27 mouse cellular contexts compared by ENCODE assay signal in the genomic region with DNA sequence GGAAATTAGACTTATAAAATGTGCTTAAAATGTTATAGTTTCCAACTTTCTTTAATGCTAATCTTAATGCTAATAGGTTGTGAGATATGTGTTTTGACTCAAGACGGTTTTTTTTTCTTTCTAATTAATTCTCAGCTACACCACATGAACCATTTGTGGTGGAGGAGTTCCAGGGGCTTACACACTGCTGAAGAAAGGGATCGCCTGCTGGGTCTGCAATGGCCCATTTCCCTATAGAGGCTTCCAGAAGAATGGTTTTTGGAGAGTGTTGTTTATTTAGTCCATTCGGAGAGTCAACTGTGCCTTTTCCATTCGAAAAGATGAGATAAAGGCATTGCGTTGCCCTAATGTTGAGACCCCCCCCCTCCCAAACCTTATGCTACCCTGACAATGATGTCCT.
DNase-seq lines count a peak whose midpoint lies in the region; ATAC-seq and TF ChIP-seq lines count a peak whose summit lies in the region.
"Had no signal": no experiment of that assay in that cellular context is flagged by ENCODE, and none has a peak within 500 bp of the region (broad histone marks: within the 10 kb centered on the region; RNA-seq: fewer than 3 reads in every experiment).

No protein-coding gene starts in this region.

- no peak for DNase-seq in forebrain, postnatal 0 days
- DNase-seq in forebrain, embryonic 10.5 days (ENCODE audit: extremely low spot score, low spot score) = no peak
- DNase-seq in lung, embryonic 14.5 days = no peak
- DNase-seq in lung, adult 2 months = no peak
- peak; percentile 33 for DNase-seq in ES-E14 (ENCODE audit: low read depth, low spot score)
- DNase-seq in brain, embryonic 14.5 days (ENCODE audit: low read depth) = peak; percentile 40
- no peak for DNase-seq in right cerebral cortex, adult 2 months (ENCODE audit: low spot score in 2 of 2)
- DNase-seq: adrenal gland, postnatal 10 days; cerebellum, adult 11-12 months; cerebellum, adult 9-11 months; gastrocnemius, postnatal 10 days; heart, postnatal 14 days; layer of hippocampus, postnatal 36 days; left cerebral cortex, postnatal 4 days; liver, embryonic 13.5 days; lung, adult 18-20 months; spleen, adult 18-20 months; thymus, postnatal 14 days had no signal

- WGBS in forebrain, postnatal 0 days = 34% methylated on average over 5 of the region's 5 CpGs
- 75% methylated on average over 5 of the region's 5 CpGs for WGBS in forebrain, embryonic 10.5 days
- WGBS in lung, embryonic 14.5 days = 32% methylated on average over 5 of the region's 5 CpGs
- WGBS in lung, adult 2 months = 72% methylated on average over 5 of the region's 5 CpGs

- H3K27me3 ChIP-seq in forebrain, postnatal 0 days (ENCODE audit: insufficient read depth, low read length) = no peaks in the 10 kb centered on the region
- no peaks in the 10 kb centered on the region for H3K27me3 ChIP-seq in forebrain, embryonic 10.5 days (ENCODE audit: poor library complexity, severe bottlenecking)
- H3K27me3 ChIP-seq in lung, embryonic 14.5 days (ENCODE audit: insufficient read depth, low read length) = no peaks in the 10 kb centered on the region
- H3K27me3 ChIP-seq: embryonic facial prominence, embryonic 12.5 days; hindbrain, embryonic 15.5 days; limb, embryonic 15.5 days; liver, embryonic 13.5 days; midbrain, embryonic 13.5 days; neural tube, embryonic 15.5 days had no signal

- no peak for TF ChIP-seq POLR2A in lung, adult 2 months (IDR thresholded peaks at IDR 0.05; ENCODE audit: borderline replicate concordance, extremely low read depth, low read depth, low read length)
- no peak for TF ChIP-seq POLR2A in brain, embryonic 14.5 days (IDR thresholded peaks at IDR 0.05; ENCODE audit: borderline replicate concordance, extremely low read depth, insufficient read depth, insufficient read length, poor library complexity, severe bottlenecking)

- no peaks in the 10 kb centered on the region for H3K9me3 ChIP-seq in forebrain, postnatal 0 days (ENCODE audit: low read length)
- H3K9me3 ChIP-seq in forebrain, embryonic 10.5 days = peaks cover 5% of the 10 kb centered on the region; the same call in 1 of the 2 replicates
- no peaks in the 10 kb centered on the region; the same call in 1 of the 2 replicates for H3K9me3 ChIP-seq in lung, embryonic 14.5 days (ENCODE audit: low read depth, low read length)
- H3K9me3 ChIP-seq in ES-E14 (ENCODE audit: control insufficient read depth, insufficient read depth, low read depth, low read length) = no peaks in the 10 kb centered on the region
- H3K9me3 ChIP-seq: hindbrain, embryonic 10.5 days; hindbrain, embryonic 15.5 days; limb, embryonic 15.5 days; liver, embryonic 13.5 days; midbrain, embryonic 13.5 days; neural tube, embryonic 15.5 days had no signal

- no peak overlapping the region for H3K4me3 ChIP-seq in forebrain, postnatal 0 days (ENCODE audit: low read depth, low read length)
- H3K4me3 ChIP-seq in forebrain, embryonic 10.5 days = no peak overlapping the region
- H3K4me3 ChIP-seq in lung, embryonic 14.5 days (ENCODE audit: low read depth, low read length) = no peak overlapping the region
- no peak overlapping the region for H3K4me3 ChIP-seq in lung, adult 2 months (replicated peaks; ENCODE audit: extremely low read depth, low read depth, low read length)
- no peak overlapping the region for H3K4me3 ChIP-seq in ES-E14 (ENCODE audit: insufficient read depth in 1 of 2, low read depth in 1 of 2, low read length in 2 of 2, poor library complexity in 1 of 2, severe bottlenecking in 1 of 2)
- H3K4me3 ChIP-seq: embryonic facial prominence, embryonic 12.5 days; hindbrain, embryonic 10.5 days; hindbrain, embryonic 15.5 days; limb, embryonic 15.5 days; liver, embryonic 13.5 days; midbrain, embryonic 13.5 days; neural tube, embryonic 15.5 days had no signal

- no peaks in the 10 kb centered on the region for H3K36me3 ChIP-seq in forebrain, postnatal 0 days (ENCODE audit: insufficient read depth)
- no peaks in the 10 kb centered on the region for H3K36me3 ChIP-seq in forebrain, embryonic 10.5 days (replicated peaks)
- no peaks in the 10 kb centered on the region for H3K36me3 ChIP-seq in lung, embryonic 14.5 days (ENCODE audit: insufficient read depth)
- no peaks in the 10 kb centered on the region for H3K36me3 ChIP-seq in ES-E14 (ENCODE audit: control insufficient read depth, insufficient read depth, low read length, poor library complexity, severe bottlenecking)
- H3K36me3 ChIP-seq: embryonic facial prominence, embryonic 12.5 days; hindbrain, embryonic 10.5 days; hindbrain, embryonic 15.5 days; limb, embryonic 15.5 days; liver, embryonic 13.5 days; midbrain, embryonic 13.5 days; neural tube, embryonic 15.5 days had no signal

- no peak overlapping the region for H3K27ac ChIP-seq in forebrain, postnatal 0 days (ENCODE audit: low read depth, low read length)
- H3K27ac ChIP-seq in forebrain, embryonic 10.5 days = no peak overlapping the region
- H3K27ac ChIP-seq in lung, embryonic 14.5 days (ENCODE audit: low read depth) = no peak overlapping the region
- H3K27ac ChIP-seq in ES-E14 (ENCODE audit: insufficient read depth, low read depth, low read length, poor library complexity, severe bottlenecking) = no peak overlapping the region
- H3K27ac ChIP-seq: embryonic facial prominence, embryonic 12.5 days; hindbrain, embryonic 10.5 days; hindbrain, embryonic 15.5 days; limb, embryonic 15.5 days; liver, embryonic 13.5 days; macrophage; midbrain, embryonic 13.5 days; neural tube, embryonic 15.5 days had no signal

- H3K9ac ChIP-seq in forebrain, postnatal 0 days = no peak overlapping the region
- H3K9ac ChIP-seq in lung, embryonic 14.5 days = no peak overlapping the region
- no peak overlapping the region for H3K9ac ChIP-seq in ES-E14 (ENCODE audit: insufficient read depth, low read depth, low read length, poor library complexity, severe bottlenecking)
- H3K9ac ChIP-seq: embryonic facial prominence, embryonic 12.5 days; hindbrain, embryonic 15.5 days; limb, embryonic 15.5 days; liver, embryonic 13.5 days; midbrain, embryonic 13.5 days; neural tube, embryonic 15.5 days had no signal

- H3K4me2 ChIP-seq in forebrain, postnatal 0 days (ENCODE audit: low read depth) = no peak overlapping the region
- H3K4me2 ChIP-seq in lung, embryonic 14.5 days = no peak overlapping the region
- H3K4me2 ChIP-seq: embryonic facial prominence, embryonic 12.5 days; hindbrain, embryonic 15.5 days; limb, embryonic 15.5 days; liver, embryonic 13.5 days; midbrain, embryonic 13.5 days; neural tube, embryonic 15.5 days had no signal

- in situ Hi-C loops in ES-E14 (cut with MboI; ENCODE audit: low sequenced_read_pairs in 2 of 2, unreplicated experiment in 2 of 2) = no loop called here

- ATAC-seq in forebrain, postnatal 0 days = 0 out of 2 replicates have a peak, but pooled peaks have one; percentile 34
- peak; percentile 66; the same call in 1 of the 2 replicates for ATAC-seq in lung, embryonic 14.5 days (ENCODE audit: insufficient read depth)
- ATAC-seq: CD4-positive, CD25-positive, alpha-beta regulatory T cell, adult 4 months; inflammation-experienced regulatory T-cells, adult 6 months; midbrain, embryonic 13.5 days had no signal

- TF ChIP-seq CTCF in forebrain, postnatal 0 days (IDR thresholded peaks at IDR 0.05; ENCODE audit: low read depth) = no peak
- no peak for TF ChIP-seq CTCF in lung, embryonic 14.5 days (IDR thresholded peaks at IDR 0.05; ENCODE audit: low read depth)
- no peak for TF ChIP-seq CTCF in lung, adult 2 months (IDR thresholded peaks at IDR 0.05; ENCODE audit: insufficient read depth, low read length)
- TF ChIP-seq CTCF in brain, embryonic 14.5 days (IDR thresholded peaks at IDR 0.05; ENCODE audit: borderline replicate concordance, extremely low read depth, insufficient read depth, insufficient read length) = no peak

- H3K4me1 ChIP-seq in forebrain, postnatal 0 days (ENCODE audit: insufficient read depth) = no peaks in the 10 kb centered on the region
- peaks cover 17% of the 10 kb centered on the region for H3K4me1 ChIP-seq in forebrain, embryonic 10.5 days
- no peaks in the 10 kb centered on the region for H3K4me1 ChIP-seq in lung, embryonic 14.5 days (ENCODE audit: insufficient read depth)
- no peaks in the 10 kb centered on the region for H3K4me1 ChIP-seq in lung, adult 2 months (ENCODE audit: control insufficient read depth, insufficient read depth, low read length)
- peaks cover 0 to 3% of the 10 kb centered on the region in 2 experiments; a peak in 1 of 4 replicates for H3K4me1 ChIP-seq in ES-E14 (ENCODE audit: control insufficient read depth in 2 of 2, insufficient read depth in 2 of 2, low read length in 2 of 2, poor library complexity in 1 of 2)
- H3K4me1 ChIP-seq: hindbrain, embryonic 15.5 days; liver, embryonic 13.5 days; midbrain, embryonic 13.5 days; neural tube, embryonic 15.5 days had no signal

TF ChIP-seq in ES-E14, 5 proteins besides CTCF, POLR2A, EP300 and RAD21:
- no peak for TF ChIP-seq CHD2 (IDR thresholded peaks at IDR 0.05; ENCODE audit: low read depth, low read length)
- TF ChIP-seq ZNF384 (IDR thresholded peaks at IDR 0.05; ENCODE audit: low read depth, low read length) = no peak

Comparison
In these comparisons a context has a peak if more than half of its experiments do, and no peak if none do; other contexts are left out.
1. DNase-seq: peak in ES-E14 (single experiment) and brain, embryonic 14.5 days (single experiment); none in forebrain, postnatal 0 days (single experiment), forebrain, embryonic 10.5 days (single experiment), lung, embryonic 14.5 days (single experiment), lung, adult 2 months (single experiment) and right cerebral cortex, adult 2 months (0 of 2).